Mouse (Mus musculus) lung, postnatal 4 days (tissue): ENCODE data around the gene Ing2.

Source experiments
- DNase-seq, 2 experiments: peaks; one replicate each; pipeline ENCODE4 v3.0.0; 2021

Ing2 gene

DNA sequence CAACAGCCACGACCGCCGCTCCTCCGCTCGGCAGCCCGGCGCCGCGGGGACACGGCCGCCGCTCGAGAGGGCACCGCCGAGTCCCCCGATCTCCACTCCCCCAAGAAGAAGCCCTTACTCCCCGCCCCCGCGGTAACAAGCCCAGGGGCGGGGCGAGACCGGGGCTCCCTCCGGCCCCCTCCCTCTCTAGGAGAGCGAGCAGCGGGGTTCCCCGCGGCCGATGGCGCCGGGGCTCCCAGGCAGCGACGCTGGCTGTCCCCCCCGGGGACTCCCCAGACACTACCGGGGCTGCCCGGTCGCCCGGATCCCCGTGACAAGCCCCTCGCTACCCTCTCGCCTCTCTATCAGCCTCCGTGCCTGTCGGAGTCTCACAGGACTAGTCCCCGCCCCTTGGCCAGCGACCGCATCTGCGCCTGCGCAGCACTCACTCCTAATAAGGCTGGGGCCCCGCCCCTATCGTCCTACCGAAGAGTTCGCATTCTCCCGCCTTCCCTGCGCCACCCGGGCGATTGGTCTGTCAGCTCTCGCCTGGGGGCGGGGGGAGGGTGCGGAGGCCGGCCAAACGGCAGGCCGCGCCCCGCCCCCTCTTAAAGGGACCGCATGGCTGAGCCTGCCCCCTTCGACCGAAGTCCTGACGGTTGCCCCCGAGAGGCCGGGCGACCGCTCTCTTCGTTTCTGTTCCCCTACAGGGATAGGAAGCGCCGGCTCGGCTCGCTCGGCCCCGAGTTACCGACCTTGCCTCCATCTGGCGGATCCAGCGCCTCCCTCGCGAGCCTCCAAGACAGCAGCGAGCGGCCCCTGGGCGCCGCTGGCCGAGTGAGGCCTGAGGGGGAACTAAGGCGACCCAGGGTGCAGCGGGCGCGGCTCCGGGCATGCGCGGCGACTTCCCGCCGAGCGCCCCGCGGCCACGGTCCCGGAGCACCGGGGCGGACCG is at the start of gene Ing2:
Ing2 (minus strand) TSS at position 780 of the 934 bp plus-strand sequence.
- DNase-seq, result peak; percentile 100

GRCm38 (mm10) chr8:47721609-47722008 is 46.3 kb upstream of the Ing2 start:
- no peak for DNase-seq

GRCm38 (mm10) chr8:47718641-47719040 is 43.3 kb upstream of the Ing2 start:
- no peak for DNase-seq

DNA sequence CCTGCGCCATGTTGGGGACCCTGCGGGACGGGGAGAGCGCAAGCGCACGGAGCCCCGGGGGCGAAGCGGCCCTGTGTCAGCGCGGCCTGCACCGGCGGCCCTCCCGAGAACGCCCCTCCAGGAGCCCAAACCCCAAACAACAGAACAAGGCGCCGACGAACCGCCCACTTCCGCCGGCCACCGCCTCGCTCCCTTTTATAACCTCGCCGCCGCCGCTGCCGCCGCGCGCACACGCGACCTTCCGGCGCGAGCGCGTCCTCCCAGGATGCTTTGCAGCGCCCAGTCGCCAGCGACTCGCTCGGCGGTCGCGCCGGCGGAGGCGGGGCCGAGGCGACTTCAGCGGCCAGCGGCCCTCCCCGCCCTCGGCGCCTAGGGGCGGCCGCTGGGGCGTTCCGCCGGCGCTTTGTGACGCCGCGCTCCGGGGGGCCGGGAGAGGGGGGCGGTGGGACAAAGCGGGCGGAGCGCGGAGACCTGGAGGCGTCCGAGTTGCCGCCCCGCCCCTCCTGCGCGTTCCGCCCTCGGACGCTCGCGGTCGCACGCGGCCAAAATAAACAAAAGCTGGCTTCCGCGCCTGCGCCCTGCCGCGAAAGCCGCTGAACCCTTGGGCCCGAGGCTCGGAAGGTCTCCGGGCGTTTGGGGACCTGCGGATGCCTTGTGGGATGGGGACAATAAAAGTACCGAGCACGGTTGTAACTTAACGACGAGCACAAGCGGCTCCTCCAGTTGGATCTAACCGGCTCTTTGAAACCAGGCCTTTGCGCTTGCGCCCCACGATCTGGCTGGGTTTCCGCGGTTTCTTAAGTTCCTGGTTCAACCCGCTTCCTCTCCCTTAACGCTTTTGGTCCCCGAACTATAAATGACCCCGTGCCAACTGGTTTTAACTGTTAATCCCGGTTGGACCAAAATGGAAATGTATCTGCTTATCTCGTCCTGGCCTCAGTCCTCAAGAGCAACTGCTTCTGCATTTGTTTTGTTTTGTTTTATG is 38.7 kb upstream of the Ing2 start, which contains the start of gene Cdkn2aip:
Cdkn2aip (minus strand) TSS at position 172 of the 985 bp plus-strand sequence.
- peak; percentile 97 to 99 for DNase-seq

DNA sequence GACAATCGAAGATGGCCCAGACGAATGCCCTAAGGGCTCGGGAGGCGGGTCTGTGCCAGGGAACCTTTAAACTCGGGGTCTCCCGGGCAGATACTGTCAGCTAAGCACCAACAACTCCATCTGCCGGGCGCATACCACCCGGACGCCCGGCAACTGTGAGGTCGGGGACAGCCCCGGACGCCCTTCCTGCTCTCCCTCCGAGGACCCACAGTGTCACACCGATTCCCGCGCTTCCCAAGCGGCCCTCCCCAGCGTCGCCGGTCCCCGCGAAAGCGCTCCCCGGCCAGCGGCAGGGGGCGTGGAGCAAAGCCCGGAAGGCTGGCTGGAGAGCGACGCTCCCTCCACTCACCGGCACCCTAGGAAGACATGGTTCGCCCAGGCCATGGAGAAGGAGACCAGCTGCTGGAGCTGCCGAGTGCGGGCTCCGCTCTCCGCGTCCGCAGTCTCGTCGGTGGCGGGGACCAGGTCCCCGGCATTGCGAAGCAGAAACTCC is 37.9 kb upstream of the Ing2 start:
- peak in 1 of 2 experiments; percentile 72 for DNase-seq

- DNase-seq, result no peak
Observed at GRCm38 (mm10) chr8:47708106-47708505, 32.8 kb upstream of the Ing2 start.

DNA sequence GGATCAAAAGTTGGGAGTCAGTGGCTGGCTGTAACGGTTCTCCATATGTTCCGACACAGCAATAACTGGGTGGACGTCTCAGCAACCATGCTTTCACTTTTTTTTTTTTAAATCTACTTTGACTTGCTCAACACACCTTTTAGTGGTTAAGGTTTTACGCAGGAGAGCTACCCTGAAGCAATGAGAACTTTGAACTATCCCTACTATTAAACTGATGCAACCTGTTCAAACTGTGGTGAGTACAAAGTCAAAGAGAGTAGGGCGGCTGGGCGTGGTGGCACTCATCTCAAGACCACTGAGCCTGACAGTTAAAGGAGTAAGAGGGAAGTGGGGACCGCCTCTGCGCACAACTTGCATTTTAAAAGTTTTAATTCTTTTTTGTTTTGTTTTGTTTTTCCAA is 31.4 kb upstream of the Ing2 start:
- DNase-seq, result no peak

- DNase-seq, result no peak
Observed at GRCm38 (mm10) chr8:47702333-47702732, 27.0 kb upstream of the Ing2 start.

GRCm38 (mm10) chr8:47697696-47698095 is 22.3 kb upstream of the Ing2 start:
- DNase-seq, result no peak

DNA sequence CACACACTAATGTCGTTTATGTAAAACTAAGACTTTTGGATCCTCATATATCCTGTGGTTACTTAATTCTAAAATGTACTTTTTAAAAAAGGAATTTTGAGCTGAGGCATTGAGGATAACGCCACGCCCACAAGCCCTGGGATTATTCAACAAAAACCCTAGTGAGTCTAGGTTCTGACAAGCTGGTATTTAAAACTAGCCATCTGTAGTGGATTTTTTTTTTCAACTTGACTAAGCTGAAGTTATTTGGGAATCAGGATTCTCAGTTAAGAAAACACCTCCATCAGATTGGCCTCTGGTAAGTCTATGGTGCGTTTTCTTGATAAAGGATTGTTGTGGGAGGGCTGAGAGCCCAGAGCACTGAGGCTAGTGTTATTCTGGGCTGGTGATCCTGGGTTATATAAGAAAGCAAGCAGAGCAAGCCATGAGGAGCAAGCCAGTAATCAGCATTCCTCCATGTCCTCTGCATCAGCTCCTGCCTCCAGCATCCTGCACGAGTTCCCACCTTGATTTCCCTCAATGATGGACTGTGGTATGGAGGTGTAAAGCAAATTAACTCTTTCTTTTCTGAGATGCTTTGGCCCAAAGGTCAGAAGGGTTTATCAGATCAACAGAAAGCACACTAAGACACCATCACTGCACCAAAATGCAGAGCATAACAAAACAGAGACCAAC is 20.2 kb upstream of the Ing2 start:
- no peak for DNase-seq

GRCm38 (mm10) chr8:47693119-47693518 is 17.8 kb upstream of the Ing2 start:
- peak; percentile 54 to 81 for DNase-seq

DNA sequence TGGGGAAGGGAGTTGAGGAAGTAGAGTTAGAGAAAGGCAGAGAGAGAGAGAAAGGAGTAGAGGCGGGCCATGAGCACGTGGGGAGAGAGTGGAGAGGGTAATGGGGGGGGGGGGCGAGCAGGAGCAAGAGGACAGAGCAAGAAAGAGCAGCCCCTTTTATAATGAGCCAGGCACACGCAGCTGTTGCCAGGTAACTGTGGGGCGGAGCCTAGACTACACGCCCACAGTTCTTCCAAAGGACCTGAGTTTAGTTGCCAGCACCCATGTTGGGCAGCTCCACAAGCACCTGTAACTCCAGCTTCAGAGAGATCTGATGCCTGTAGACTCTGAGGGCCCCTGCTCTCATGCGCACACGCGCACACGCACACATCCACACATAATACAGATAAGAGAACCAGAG is 16.5 kb upstream of the Ing2 start:
- DNase-seq, result no peak

DNA sequence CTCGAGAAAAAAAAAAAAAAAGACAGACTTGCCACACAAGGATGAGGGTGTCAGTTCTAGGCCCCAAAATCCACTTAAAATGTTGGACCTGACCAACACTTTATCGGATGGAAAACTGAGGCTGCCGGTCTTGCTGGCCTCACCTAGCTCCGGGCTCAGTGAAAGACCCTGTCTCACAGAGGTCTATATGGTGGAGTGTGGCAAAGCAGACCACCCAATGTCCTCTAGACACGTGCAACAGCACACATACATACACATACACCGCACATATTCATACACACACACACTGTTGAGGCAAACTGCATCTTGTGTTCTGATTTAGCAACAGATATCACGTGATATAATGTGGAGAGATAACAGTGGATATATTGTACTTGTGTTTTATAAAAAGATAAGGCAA is 15.9 kb upstream of the Ing2 start:
- DNase-seq, result no peak

GRCm38 (mm10) chr8:47690674-47691078 is 15.3 kb upstream of the Ing2 start:
- peak; percentile 51 to 60 for DNase-seq

- DNase-seq, result peak in 1 of 2 experiments; percentile 55
Observed at GRCm38 (mm10) chr8:47689704-47690326, 14.5 kb upstream of the Ing2 start.

DNA sequence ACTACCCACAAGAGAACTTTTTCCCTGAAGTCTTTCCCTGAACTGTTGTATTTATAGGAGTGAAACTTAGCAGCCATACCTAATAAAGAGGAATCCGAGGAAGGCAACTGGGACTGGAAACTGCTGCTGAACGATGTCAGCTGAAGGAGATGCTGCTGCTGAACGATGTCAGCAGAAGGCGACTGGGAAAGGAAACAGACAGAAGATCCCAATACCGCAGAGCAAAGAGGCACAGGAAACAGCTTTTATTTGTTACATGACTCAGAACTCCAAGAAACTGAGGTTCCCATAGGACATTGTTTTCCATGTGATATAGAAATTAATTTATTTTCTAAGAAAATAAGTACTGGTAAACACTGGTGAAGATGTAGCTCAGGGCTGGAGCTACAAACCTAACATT is 9.1 kb upstream of the Ing2 start:
- DNase-seq, result no peak

GRCm38 (mm10) chr8:47683994-47684393 is 8.6 kb upstream of the Ing2 start:
- DNase-seq, result no peak

- no peak for DNase-seq
Observed at GRCm38 (mm10) chr8:47680306-47680705, 5.0 kb upstream of the Ing2 start.

DNA sequence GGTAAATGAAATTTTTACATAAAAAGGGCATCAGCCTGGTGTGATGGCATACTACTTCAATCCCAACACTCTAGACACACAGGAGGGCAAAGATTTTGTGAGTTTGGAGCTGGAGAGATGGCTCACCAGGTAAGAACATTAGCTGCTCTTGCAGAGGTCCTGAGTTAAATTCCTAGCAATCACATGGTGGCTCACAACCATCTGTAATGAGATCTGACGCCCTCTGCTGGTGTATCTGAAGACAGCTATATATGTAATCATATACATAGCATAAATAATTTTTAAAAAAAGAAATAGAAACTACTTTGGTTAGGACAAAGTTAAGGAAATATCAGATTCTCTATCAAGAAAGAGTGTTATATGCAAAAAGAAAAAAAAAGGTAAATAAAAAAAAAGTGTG is 4.2 kb upstream of the Ing2 start:
- no peak for DNase-seq

GRCm38 (mm10) chr8:47676631-47677030 is 1.3 kb upstream of the Ing2 start:
- DNase-seq, result no peak

DNA sequence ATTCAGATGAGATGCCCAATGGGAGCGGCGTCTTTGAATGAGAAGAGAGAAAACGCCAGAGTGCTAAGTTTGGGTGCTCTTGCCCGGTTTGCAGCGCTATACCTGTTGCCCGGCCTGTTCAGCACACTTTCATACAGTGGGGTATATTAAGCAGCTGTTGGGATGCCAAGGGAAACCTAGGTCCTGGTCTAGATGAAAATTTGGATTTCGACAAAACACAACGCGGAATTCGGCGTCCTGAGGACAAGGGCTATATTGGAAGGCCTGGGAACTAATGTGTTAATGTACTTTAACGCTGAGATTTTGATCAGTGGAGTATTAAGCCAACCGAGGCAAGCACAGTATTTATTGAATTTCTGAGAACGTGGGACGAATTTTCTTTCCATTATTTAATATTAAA is 868 bp upstream of the Ing2 start:
- no peak for DNase-seq

DNA sequence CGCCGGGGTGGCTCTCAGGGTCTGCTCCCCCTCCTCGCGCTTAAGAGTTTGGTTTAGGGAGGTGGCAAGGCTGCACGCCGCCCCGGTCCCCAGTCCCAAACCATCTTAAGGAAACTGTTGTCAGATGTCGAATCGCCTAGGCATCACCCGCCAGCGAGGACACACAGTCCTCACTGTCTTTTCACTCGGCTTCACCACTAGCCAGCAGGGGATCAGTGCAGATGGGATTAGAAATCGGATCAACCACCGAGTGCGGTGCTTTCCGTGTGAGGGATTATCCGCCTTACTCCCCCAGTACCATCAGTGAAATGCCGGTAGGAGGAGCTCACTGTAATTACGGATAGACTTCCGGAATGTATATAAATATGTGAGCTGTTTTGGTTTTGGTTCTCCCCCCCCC is 430 bp upstream of the Ing2 start:
- no peak for DNase-seq
